In the genomic region with DNA sequence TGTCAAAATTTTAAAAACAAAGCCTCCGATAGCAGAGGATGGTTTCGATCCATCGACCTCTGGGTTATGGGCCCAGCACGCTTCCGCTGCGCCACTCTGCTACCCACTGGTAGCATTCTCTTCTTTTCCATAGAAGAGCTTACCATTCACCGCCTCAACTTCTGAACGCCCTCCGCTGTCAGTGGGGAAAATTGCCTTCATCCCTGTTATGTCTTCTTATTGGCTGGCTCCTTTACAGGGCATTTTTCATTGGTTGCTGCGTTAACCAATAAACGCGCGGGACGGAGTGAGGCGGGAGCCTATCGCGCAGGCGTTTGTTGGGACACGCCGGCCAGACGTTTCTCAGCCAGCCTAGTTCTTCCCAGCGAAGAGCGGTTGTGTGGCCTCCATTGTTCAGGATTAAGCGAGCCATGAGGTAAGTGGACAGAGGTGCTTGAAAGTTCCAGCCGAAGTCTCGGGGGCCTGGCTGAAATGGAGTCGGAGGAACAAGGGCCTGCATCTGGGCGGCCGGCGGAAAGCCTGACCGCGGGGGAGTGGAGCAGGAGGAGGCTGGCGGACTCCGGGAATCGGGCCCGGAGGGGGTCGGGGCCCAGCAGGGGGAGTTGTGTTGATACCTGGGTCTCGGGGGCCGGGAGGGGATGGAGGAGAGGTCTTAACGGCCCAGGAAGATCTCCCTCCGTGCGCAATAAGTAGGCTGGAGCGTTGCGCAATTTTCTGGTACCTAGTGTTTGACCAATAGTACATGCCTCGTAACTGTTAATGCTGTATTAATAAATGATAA, we compare ENCODE assay signal across 8 mouse cellular contexts. TPM values are rescaled to one million over a fixed set of nuclear protein-coding genes. Genes with fewer than 3 reads are reported as not detected.
A peak's percentile ranks its signal among the peaks of the same experiment; 100 is the strongest.
DNase-seq lines count a peak whose midpoint lies in the region; ATAC-seq lines count a peak whose summit lies in the region.

A gene (plus strand): TSS at position 296 of the 781 bp plus-strand sequence.

- ATAC-seq in heart, embryonic 13.5 days (ENCODE audit: extremely low read depth, insufficient number of reproducible peaks, low FRiP score, low TSS enrichment) = peak; percentile 99
- peak; percentile 99 for ATAC-seq in liver, embryonic 12.5 days
- peak; percentile 99 for ATAC-seq in stomach, embryonic 15.5 days (ENCODE audit: insufficient read depth, low FRiP score, low read depth)

- WGBS in heart, embryonic 13.5 days = under 1% methylated on average over 45 of the region's 45 CpGs
- under 1% methylated on average over 45 of the region's 45 CpGs for WGBS in liver, embryonic 12.5 days (ENCODE audit: insufficient replicate concordance)
- under 1% methylated on average over 45 of the region's 45 CpGs for WGBS in stomach, embryonic 15.5 days

- H3K4me3 ChIP-seq in brown adipose tissue, adult 24 weeks (ENCODE audit: insufficient read depth, low read depth, low read length) = peak within 1 kb of the TSS; percentile 76
- H3K4me3 ChIP-seq in heart, embryonic 13.5 days = peak within 1 kb of the TSS; percentile 82
- H3K4me3 ChIP-seq in liver, embryonic 12.5 days = peak within 1 kb of the TSS; percentile 79
- H3K4me3 ChIP-seq in stomach, embryonic 15.5 days (replicated peaks) = peak within 1 kb of the TSS; percentile 94

- peak within 1 kb of the TSS; percentile 84 for H3K4me2 ChIP-seq in heart, embryonic 13.5 days
- peak within 1 kb of the TSS; percentile 83 for H3K4me2 ChIP-seq in liver, embryonic 12.5 days
- peak within 1 kb of the TSS; percentile 69 for H3K4me2 ChIP-seq in stomach, embryonic 15.5 days

- no peaks in the 10 kb centered on the region for H3K9me3 ChIP-seq in heart, embryonic 13.5 days
- H3K9me3 ChIP-seq in liver, embryonic 12.5 days (replicated peaks) = no peaks in the 10 kb centered on the region
- no peaks in the 10 kb centered on the region for H3K9me3 ChIP-seq in stomach, embryonic 15.5 days

- H3K4me1 ChIP-seq in brown adipose tissue, adult 24 weeks (ENCODE audit: control insufficient read depth, insufficient read depth, insufficient read length, low read length) = peaks cover 3% of the 10 kb centered on the region; the same call in 1 of the 2 replicates
- H3K4me1 ChIP-seq in heart, embryonic 13.5 days = peaks cover 12% of the 10 kb centered on the region
- H3K4me1 ChIP-seq in liver, embryonic 12.5 days = peaks cover 21% of the 10 kb centered on the region
- peaks cover 6% of the 10 kb centered on the region; the same call in 1 of the 2 replicates for H3K4me1 ChIP-seq in stomach, embryonic 15.5 days

- H3K27me3 ChIP-seq in heart, embryonic 13.5 days (replicated peaks) = no peaks in the 10 kb centered on the region
- no peaks in the 10 kb centered on the region for H3K27me3 ChIP-seq in liver, embryonic 12.5 days (replicated peaks)
- H3K27me3 ChIP-seq in stomach, embryonic 15.5 days (replicated peaks) = no peaks in the 10 kb centered on the region

- no peak within 1 kb of the TSS for H3K27ac ChIP-seq in brown adipose tissue, adult 24 weeks (replicated peaks; ENCODE audit: low read depth, low read length)
- peak within 1 kb of the TSS; percentile 88 for H3K27ac ChIP-seq in heart, embryonic 13.5 days (replicated peaks)
- peak within 1 kb of the TSS; percentile 86 for H3K27ac ChIP-seq in liver, embryonic 12.5 days
- H3K27ac ChIP-seq in stomach, embryonic 15.5 days = peak within 1 kb of the TSS; percentile 93

- H3K9ac ChIP-seq in heart, embryonic 13.5 days = peak within 1 kb of the TSS; percentile 90
- peak within 1 kb of the TSS; percentile 89 for H3K9ac ChIP-seq in liver, embryonic 12.5 days
- H3K9ac ChIP-seq in stomach, embryonic 15.5 days = peak within 1 kb of the TSS; percentile 99

- H3K36me3 ChIP-seq in heart, embryonic 13.5 days = peaks cover 38% of the 10 kb centered on the region
- peaks cover 38% of the 10 kb centered on the region for H3K36me3 ChIP-seq in liver, embryonic 12.5 days
- H3K36me3 ChIP-seq in stomach, embryonic 15.5 days = peaks cover 15% of the 10 kb centered on the region; the same call in 1 of the 2 replicates

- DNase-seq in CD4-positive, CD25-positive, alpha-beta regulatory T cell, adult 2 months (ENCODE audit: low read depth, low spot score) = peak; percentile 98
- peak; percentile 85 for DNase-seq in fat pad, adult 2 months (ENCODE audit: extremely low read depth, low read depth, low spot score)
- DNase-seq in kidney, postnatal 10 days = peak; percentile 96
- peak; percentile 94 to 95 for DNase-seq in natural killer cell, adult 2 months (ENCODE audit: low spot score in 2 of 2)

RNA-seq across cellular contexts. Expression of the gene that starts here (rescaled TPM):
- 30.2 and 30.6 TPM in 2 replicates for polyA plus RNA-seq in brown adipose tissue, adult 24 weeks (2012; ENCODE audit: insufficient read depth, insufficient read length, missing spikeins)
- 116 and 125 TPM in 2 replicates for polyA plus RNA-seq in heart, embryonic 13.5 days (2015; fragmentation: Nextera tagmentation; extraction: Ambion mirVana)
- polyA plus RNA-seq in liver, embryonic 12.5 days (2016; fragmentation: Nextera tagmentation; extraction: Ambion mirVana) = 100 and 103 TPM in 2 replicates
- polyA plus RNA-seq in stomach, embryonic 15.5 days (2015; fragmentation: Nextera tagmentation; extraction: Ambion mirVana) = 151 and 168 TPM in 2 replicates
